Mouse (Mus musculus): Measurements from ENCODE around the gene Kpna1.
"Not testable (repeated sequence)": the region's sequence is repeated elsewhere in the genome, so short reads cannot be mapped to it uniquely, and the experiment has no call there.

DNA sequence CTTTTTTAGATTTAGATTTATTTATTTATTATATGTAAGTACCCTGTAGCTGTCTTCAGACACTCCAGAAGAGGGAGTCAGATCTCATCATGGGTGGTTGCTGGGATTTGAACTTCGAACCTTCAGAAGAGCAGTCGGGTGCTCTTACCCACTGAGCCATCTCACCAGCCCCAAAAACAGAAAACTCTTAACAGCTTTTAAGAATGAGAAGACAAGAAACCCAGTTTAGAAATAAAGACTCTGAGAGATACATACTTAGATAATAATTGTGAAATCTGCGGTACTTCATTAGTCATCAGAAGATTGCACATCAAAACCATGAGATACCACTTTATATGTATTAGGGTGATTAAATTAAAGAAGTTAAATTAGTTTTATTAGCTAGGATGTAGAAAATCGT lies 20.3 kb downstream of the Kpna1 start:
- TF ChIP-seq POLR2A (IDR thresholded peaks at IDR 0.05; ENCODE audit: borderline replicate concordance, insufficient read depth, low read length); CTCF (IDR thresholded peaks at IDR 0.05; ENCODE audit: borderline replicate concordance, insufficient read depth, low read depth, low read length): not testable (repeated sequence)

Measured in cerebellum, adult 2 months (tissue).